Mouse (Mus musculus): Measurements from ENCODE around the gene Ecm1. TPM values are rescaled to one million over a fixed set of nuclear protein-coding genes. Genes with fewer than 3 reads are reported as not detected.

The Ecm1 gene
- polyA plus RNA-seq (2014; fragmentation: Illumina TruSeq; extraction: RNeasy Lipid Tissue Mini Kit (QIAGEN cat#74804); ENCODE audit: low replicate concordance): 1.4 TPM

DNA sequence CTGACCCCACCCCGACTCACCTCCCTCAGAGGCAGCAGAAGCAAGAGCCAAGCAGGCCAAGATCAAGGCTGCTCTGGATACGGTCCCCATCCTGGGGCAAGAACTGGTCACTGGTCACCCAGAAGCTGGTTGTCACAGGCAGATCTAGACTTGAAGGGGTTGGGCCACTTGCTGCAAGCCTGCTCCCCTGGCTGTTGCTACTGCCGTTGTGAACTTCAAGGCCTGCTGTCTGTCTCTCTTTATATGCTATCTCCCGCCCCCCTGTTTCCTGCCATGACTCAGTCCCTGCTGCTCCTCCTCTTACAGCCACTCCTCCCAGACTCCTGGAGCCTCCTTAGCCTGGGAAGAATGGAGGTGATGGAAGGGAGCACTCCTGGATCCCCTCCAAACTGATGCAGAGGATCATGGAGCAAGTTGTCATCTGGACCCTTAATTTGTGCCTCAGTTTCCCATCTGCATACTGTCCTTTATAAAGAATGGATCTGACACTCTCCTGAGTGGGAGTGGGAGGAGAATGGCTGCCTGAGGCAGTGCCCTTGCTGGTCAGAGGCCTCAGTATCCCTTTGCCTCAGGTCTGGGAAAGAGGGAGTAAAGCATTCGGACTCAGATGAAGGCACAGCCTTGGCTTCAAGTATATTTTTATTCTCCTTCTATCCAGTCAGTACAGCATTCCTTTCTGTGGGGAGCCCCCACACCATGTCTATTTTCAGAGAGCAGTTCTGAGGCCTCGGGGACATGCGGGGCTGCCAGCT is at the start of gene Ecm1:
Gene Ecm1, minus strand, starts transcription at position 217 of the 752 bp plus-strand sequence.

DNA sequence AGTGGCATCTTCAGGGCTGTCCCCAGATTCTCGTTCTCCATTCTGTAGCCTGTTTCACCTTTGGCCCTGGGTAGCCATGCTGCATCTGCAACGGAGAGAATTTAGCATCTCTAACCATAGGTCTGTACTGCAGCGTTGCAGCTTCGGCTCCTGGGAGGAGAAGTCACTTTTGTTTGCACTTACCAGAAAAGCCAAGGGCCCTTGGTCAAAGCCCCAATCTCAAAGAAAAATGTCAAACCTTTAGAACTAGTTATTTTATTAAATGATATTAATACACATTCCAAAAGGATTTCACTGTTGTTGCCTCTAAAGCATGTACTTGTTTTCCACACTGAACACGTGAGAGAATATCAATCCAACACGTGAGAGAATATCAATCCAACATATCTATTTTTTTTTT is 20.7 kb upstream of the Ecm1 start, which contains the start of gene Tars2:
Gene Tars2, minus strand, starts transcription at position 101 of the 400 bp plus-strand sequence.

DNA sequence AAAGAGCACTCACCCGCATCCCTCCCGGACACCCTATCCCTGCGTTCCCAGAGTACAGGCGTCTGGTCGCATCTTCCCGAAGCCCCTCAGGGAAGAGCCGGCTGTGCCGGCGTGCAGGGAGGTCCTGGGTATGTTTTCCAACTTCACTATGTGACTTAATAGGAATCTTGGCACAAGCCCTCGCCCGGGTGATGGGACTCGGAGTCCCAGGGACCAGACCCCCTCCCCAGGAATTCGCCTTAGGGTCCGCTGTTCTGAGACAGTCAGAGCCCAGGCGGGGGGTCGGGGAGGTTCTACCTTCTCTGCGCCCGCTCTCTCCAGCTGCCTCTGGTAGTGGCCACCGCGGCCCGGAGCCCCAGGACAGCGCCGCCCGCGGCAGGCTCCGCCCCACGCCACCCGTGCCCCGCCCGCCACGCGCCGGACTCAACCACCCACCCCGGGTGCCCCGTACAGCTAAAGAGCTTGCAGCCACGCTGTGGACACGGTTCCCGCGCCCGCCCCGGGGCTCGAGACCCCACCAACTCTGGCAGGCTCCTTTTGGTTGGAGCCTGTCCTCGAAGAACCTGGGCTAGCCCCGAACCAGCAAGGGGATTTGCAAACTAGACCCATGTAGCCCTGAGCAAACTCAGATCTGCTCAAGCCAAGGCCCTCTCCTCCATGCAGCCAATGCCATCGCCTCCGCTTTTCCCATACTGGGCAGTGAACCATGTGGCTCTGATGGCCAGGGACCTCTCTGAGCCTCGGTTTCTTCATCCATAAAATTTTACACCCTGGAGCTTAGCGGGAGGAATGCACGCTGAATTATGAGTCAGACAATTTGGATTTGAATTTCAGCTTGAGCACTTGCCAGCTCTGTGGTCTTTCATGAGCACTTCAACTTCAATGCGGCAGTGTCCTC is 51.6 kb downstream of the Ecm1 start, which contains the start of gene Adamtsl4:
Gene Adamtsl4, minus strand, starts transcription at position 394 of the 898 bp plus-strand sequence.

Other genes starting within 250 kb of the Ecm1 start
- gene Ctsk, start 240.3 kb downstream of the Ecm1 start, polyA plus RNA-seq (2014; fragmentation: Illumina TruSeq; extraction: RNeasy Lipid Tissue Mini Kit (QIAGEN cat#74804); ENCODE audit: low replicate concordance): 0.93 TPM
- gene Ctss, start 212.8 kb downstream of the Ecm1 start, polyA plus RNA-seq (2014; fragmentation: Illumina TruSeq; extraction: RNeasy Lipid Tissue Mini Kit (QIAGEN cat#74804); ENCODE audit: low replicate concordance): 519 TPM
- 0.82 TPM for gene Hormad1, start 179.9 kb downstream of the Ecm1 start, polyA plus RNA-seq (2014; fragmentation: Illumina TruSeq; extraction: RNeasy Lipid Tissue Mini Kit (QIAGEN cat#74804); ENCODE audit: low replicate concordance)
- 195 TPM for gene Golph3l, start 150.6 kb downstream of the Ecm1 start, polyA plus RNA-seq (2014; fragmentation: Illumina TruSeq; extraction: RNeasy Lipid Tissue Mini Kit (QIAGEN cat#74804); ENCODE audit: low replicate concordance)
- 78.5 TPM for gene Ensa, start 114.6 kb downstream of the Ecm1 start, polyA plus RNA-seq (2014; fragmentation: Illumina TruSeq; extraction: RNeasy Lipid Tissue Mini Kit (QIAGEN cat#74804); ENCODE audit: low replicate concordance)
- 400 TPM for gene Mcl1, start 80.8 kb downstream of the Ecm1 start, polyA plus RNA-seq (2014; fragmentation: Illumina TruSeq; extraction: RNeasy Lipid Tissue Mini Kit (QIAGEN cat#74804); ENCODE audit: low replicate concordance)
- gene Adamtsl4, start 51.7 kb downstream of the Ecm1 start, polyA plus RNA-seq (2014; fragmentation: Illumina TruSeq; extraction: RNeasy Lipid Tissue Mini Kit (QIAGEN cat#74804); ENCODE audit: low replicate concordance): 0.37 TPM
- 8.5 TPM for gene Tars2, start 20.6 kb upstream of the Ecm1 start, polyA plus RNA-seq (2014; fragmentation: Illumina TruSeq; extraction: RNeasy Lipid Tissue Mini Kit (QIAGEN cat#74804); ENCODE audit: low replicate concordance)
- 36.2 TPM for gene Rprd2, start 79.3 kb upstream of the Ecm1 start, polyA plus RNA-seq (2014; fragmentation: Illumina TruSeq; extraction: RNeasy Lipid Tissue Mini Kit (QIAGEN cat#74804); ENCODE audit: low replicate concordance)
- gene Prpf3, start 116.3 kb upstream of the Ecm1 start, polyA plus RNA-seq (2014; fragmentation: Illumina TruSeq; extraction: RNeasy Lipid Tissue Mini Kit (QIAGEN cat#74804); ENCODE audit: low replicate concordance): 28.4 TPM
- 2.5 TPM for gene Mrps21, start 131.9 kb upstream of the Ecm1 start, polyA plus RNA-seq (2014; fragmentation: Illumina TruSeq; extraction: RNeasy Lipid Tissue Mini Kit (QIAGEN cat#74804); ENCODE audit: low replicate concordance)
- gene Ciart, start 142.7 kb upstream of the Ecm1 start, polyA plus RNA-seq (2014; fragmentation: Illumina TruSeq; extraction: RNeasy Lipid Tissue Mini Kit (QIAGEN cat#74804); ENCODE audit: low replicate concordance): not detected
- gene BC028528, start 152.4 kb upstream of the Ecm1 start, polyA plus RNA-seq (2014; fragmentation: Illumina TruSeq; extraction: RNeasy Lipid Tissue Mini Kit (QIAGEN cat#74804); ENCODE audit: low replicate concordance): 26.2 TPM
- gene Aph1a, start 154.4 kb upstream of the Ecm1 start, polyA plus RNA-seq (2014; fragmentation: Illumina TruSeq; extraction: RNeasy Lipid Tissue Mini Kit (QIAGEN cat#74804); ENCODE audit: low replicate concordance): 31.0 TPM
- 1.6 TPM for gene Car14, start 165.1 kb upstream of the Ecm1 start, polyA plus RNA-seq (2014; fragmentation: Illumina TruSeq; extraction: RNeasy Lipid Tissue Mini Kit (QIAGEN cat#74804); ENCODE audit: low replicate concordance)
- 107 TPM for gene Anp32e, start 189.7 kb upstream of the Ecm1 start, polyA plus RNA-seq (2014; fragmentation: Illumina TruSeq; extraction: RNeasy Lipid Tissue Mini Kit (QIAGEN cat#74804); ENCODE audit: low replicate concordance)

All from small intestine, adult 10 weeks (tissue).